Mouse (Mus musculus) layer of hippocampus, adult 8-10 months (tissue): Measurements from ENCODE around the gene Zfp975. TPM values are rescaled to one million over a fixed set of nuclear protein-coding genes. Genes with fewer than 3 reads are reported as not detected.
"Not testable (repeated sequence)": the region's sequence is repeated elsewhere in the genome, so short reads cannot be mapped to it uniquely, and the experiment has no call there.

Experiments used
- DNase-seq, 2 experiments: peaks; one replicate each; pipeline ENCODE4 v3.0.0; 2022; ENCODE audit warnings: low spot score in 2 of 2
- total RNA-seq, 4 experiments: library from RNA; stranded (reverse); gene quantifications; 2 replicates each; pipeline ENCODE4 v1.2.4; 2022

The Zfp975 gene
- 10 to 100 TPM in 1 of 4 experiments, 1 to 10 TPM in 3; 6.5 to 10.8 (median 7.3) TPM for total RNA-seq

- DNase-seq: peak; percentile 81 to 85
These were observed at the start of gene Zfp975 for GRCm38 (mm10) chr7:42692362-42693158. TSS of gene Zfp975 (minus strand) at chr7:42692742.

GRCm38 (mm10) chr7:42738536-42739210 lies 46.1 kb upstream of the Zfp975 start:
- no peak for DNase-seq

- not testable (repeated sequence) for DNase-seq
These were observed 34.4 kb upstream of the Zfp975 start, which contains the start of gene Gm17067 for GRCm38 (mm10) chr7:42726917-42727316. TSS of gene Gm17067 (minus strand) at chr7:42727017.

- peak in 1 of 2 experiments; percentile 3 for DNase-seq
These were observed 709 bp upstream of the Zfp975 start for GRCm38 (mm10) chr7:42693251-42693650.

GRCm38 (mm10) chr7:42680081-42680480 lies 12.5 kb downstream of the Zfp975 start:
- not testable (repeated sequence) for DNase-seq

GRCm38 (mm10) chr7:42679646-42680045 lies 12.9 kb downstream of the Zfp975 start:
- DNase-seq: not testable (repeated sequence)

- DNase-seq: not testable (repeated sequence)
These were observed 32.4 kb downstream of the Zfp975 start for GRCm38 (mm10) chr7:42660140-42660539.

GRCm38 (mm10) chr7:42655211-42655610 lies 37.3 kb downstream of the Zfp975 start:
- DNase-seq: not testable (repeated sequence)

- DNase-seq: not testable (repeated sequence)
These were observed 49.4 kb downstream of the Zfp975 start for GRCm38 (mm10) chr7:42643120-42643620.

- peak; percentile 54 to 55 for DNase-seq
These were observed 50.1 kb downstream of the Zfp975 start, which contains the start of gene Zfp976 for GRCm38 (mm10) chr7:42642152-42643115. TSS of gene Zfp976 (minus strand) at chr7:42642588.

GRCm38 (mm10) chr7:42631031-42631430 lies 61.5 kb downstream of the Zfp975 start:
- DNase-seq: not testable (repeated sequence)

Other genes starting within 250 kb of the Zfp975 start
- not detected for gene 4933421I07Rik, start 244.6 kb downstream of the Zfp975 start, total RNA-seq
- 10 to 100 TPM; 18.1 to 25.8 (median 23.5) TPM for gene Zfp141, start 187.0 kb downstream of the Zfp975 start, total RNA-seq
- gene Gm21028, start 114.2 kb downstream of the Zfp975 start, total RNA-seq: not detected
- gene Zfp977, start 100.2 kb downstream of the Zfp975 start, total RNA-seq: 1 to 10 TPM; 1.9 to 3.5 (median 2.8) TPM
- gene Zfp976, start 50.2 kb downstream of the Zfp975 start, total RNA-seq: 1 to 10 TPM; 3.8 to 6.9 (median 4.1) TPM
- gene Gm17067, start 34.3 kb upstream of the Zfp975 start, total RNA-seq: not detected
- not detected for gene Vmn2r62, start 100.8 kb upstream of the Zfp975 start, total RNA-seq
- under 1 TPM in 3 of 4 experiments, not detected in 1; 0.16 to 0.52 (median 0.29) TPM for gene Gm2381, start 174.5 kb upstream of the Zfp975 start, total RNA-seq
- not detected for gene Vmn2r63, start 241.1 kb upstream of the Zfp975 start, total RNA-seq